Mouse (Mus musculus): ENCODE measurements around the gene Nmt1. TPM values are rescaled to one million over a fixed set of nuclear protein-coding genes. Genes with fewer than 3 reads are reported as not detected.
A peak's percentile ranks its signal among the peaks of the same experiment; 100 is the strongest.

Nmt1 gene
- polyA plus RNA-seq, 1 experiment from 2014 or later = 63.6 TPM

GRCm38 (mm10) chr11:103102725-103103349 is 74.8 kb downstream of the Nmt1 start:
- no peaks in the 10 kb centered on the region for H3K36me3 ChIP-seq (ENCODE audit: control insufficient read depth, insufficient read depth, low read length)
- peak overlapping the region; percentile 60 for H3K4me3 ChIP-seq (ENCODE audit: low read length)
- 1% methylated on average over 35 of the region's 35 CpGs for WGBS
- H3K9me3 ChIP-seq (ENCODE audit: control insufficient read depth, low read length) = no peaks in the 10 kb centered on the region
- H3K27ac ChIP-seq (ENCODE audit: low read depth, low read length) = no peak overlapping the region
- peaks cover 39% of the 10 kb centered on the region for H3K4me1 ChIP-seq (ENCODE audit: control insufficient read depth, insufficient read depth, low read length)
- peak overlapping the region; percentile 42 for H3K9ac ChIP-seq (ENCODE audit: low read depth, low read length)
- no peaks in the 10 kb centered on the region; the same call in 1 of the 2 replicates for H3K27me3 ChIP-seq (ENCODE audit: control insufficient read depth, insufficient read depth, low read length)
- ATAC-seq (ENCODE audit: low FRiP score, low TSS enrichment) = peak; percentile 88
- peak overlapping the region; percentile 86 for H3K4me2 ChIP-seq (replicated peaks; ENCODE audit: low read depth, low read length)

GRCm38 (mm10) chr11:103103621-103104020 is 75.6 kb downstream of the Nmt1 start:
- H3K4me2 ChIP-seq (replicated peaks; ENCODE audit: low read depth, low read length) = peak overlapping the region; percentile 86
- no peak overlapping the region for H3K9ac ChIP-seq (ENCODE audit: low read depth, low read length)
- ATAC-seq (ENCODE audit: low FRiP score, low TSS enrichment) = no peak
- no peaks in the 10 kb centered on the region for H3K36me3 ChIP-seq (ENCODE audit: control insufficient read depth, insufficient read depth, low read length)
- peaks cover 35% of the 10 kb centered on the region for H3K4me1 ChIP-seq (ENCODE audit: control insufficient read depth, insufficient read depth, low read length)
- H3K4me3 ChIP-seq (ENCODE audit: low read length) = peak overlapping the region; percentile 60; the same call in 1 of the 2 replicates
- H3K27ac ChIP-seq (ENCODE audit: low read depth, low read length) = no peak overlapping the region
- H3K27me3 ChIP-seq (ENCODE audit: control insufficient read depth, insufficient read depth, low read length) = no peaks in the 10 kb centered on the region; the same call in 1 of the 2 replicates
- no peaks in the 10 kb centered on the region for H3K9me3 ChIP-seq (ENCODE audit: control insufficient read depth, low read length)
- WGBS = 61% methylated on average over 8 of the region's 8 CpGs

DNA sequence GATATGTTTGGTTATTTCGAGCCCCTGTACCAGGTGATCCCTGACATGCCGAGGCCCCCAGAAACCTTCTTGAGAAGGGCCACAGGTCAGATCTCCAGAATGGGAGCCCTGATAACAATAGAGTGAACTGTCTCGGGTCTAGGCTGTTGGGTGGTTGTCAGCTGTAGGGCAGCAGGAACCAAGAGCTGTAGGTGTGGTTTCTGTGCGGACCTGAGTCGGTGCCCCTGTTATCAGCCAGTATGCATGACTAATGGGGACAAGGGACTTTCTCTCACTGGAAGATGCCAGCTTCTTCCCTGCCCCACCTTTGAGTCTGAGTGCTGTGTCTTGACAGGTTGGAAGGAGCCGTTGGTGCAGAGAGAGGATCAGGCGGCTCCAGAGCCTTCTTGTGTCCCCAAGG is 76.5 kb downstream of the Nmt1 start:
- Histone ChIP-seq H3K9me3 (ENCODE audit: control insufficient read depth, low read length) (no peaks in the 10 kb centered on the region), H3K9ac (ENCODE audit: low read depth, low read length) (peak overlapping the region; percentile 29; the same call in 1 of the 2 replicates), H3K36me3 (ENCODE audit: control insufficient read depth, insufficient read depth, low read length) (no peaks in the 10 kb centered on the region), H3K4me3 (ENCODE audit: low read length) (no peak overlapping the region), H3K4me2 (replicated peaks; ENCODE audit: low read depth, low read length) (no peak overlapping the region), H3K27ac (ENCODE audit: low read depth, low read length) (no peak overlapping the region), H3K4me1 (ENCODE audit: control insufficient read depth, insufficient read depth, low read length) (peaks cover 29% of the 10 kb centered on the region), H3K27me3 (ENCODE audit: control insufficient read depth, insufficient read depth, low read length) (no peaks in the 10 kb centered on the region; the same call in 1 of the 2 replicates)
- WGBS = 79% methylated on average over 7 of the region's 7 CpGs
- ATAC-seq (ENCODE audit: low FRiP score, low TSS enrichment) = no peak

- no peaks in the 10 kb centered on the region for H3K9me3 ChIP-seq (ENCODE audit: control insufficient read depth, low read length)
- no peaks in the 10 kb centered on the region for H3K36me3 ChIP-seq (ENCODE audit: control insufficient read depth, insufficient read depth, low read length)
- H3K27ac ChIP-seq (ENCODE audit: low read depth, low read length) = no peak overlapping the region
- no peak overlapping the region for H3K4me2 ChIP-seq (replicated peaks; ENCODE audit: low read depth, low read length)
- H3K4me1 ChIP-seq (ENCODE audit: control insufficient read depth, insufficient read depth, low read length) = peaks cover 21% of the 10 kb centered on the region
- 0 out of 2 replicates have a peak overlapping the region, but pooled peaks have one; percentile 29 for H3K9ac ChIP-seq (ENCODE audit: low read depth, low read length)
- no peaks in the 10 kb centered on the region; the same call in 1 of the 2 replicates for H3K27me3 ChIP-seq (ENCODE audit: control insufficient read depth, insufficient read depth, low read length)
- no peak for ATAC-seq (ENCODE audit: low FRiP score, low TSS enrichment)
- WGBS = 46% methylated on average over 14 of the region's 14 CpGs
- no peak overlapping the region for H3K4me3 ChIP-seq (ENCODE audit: low read length)
Observed at GRCm38 (mm10) chr11:103105180-103105725, 77.3 kb downstream of the Nmt1 start.

GRCm38 (mm10) chr11:103105810-103106209 is 77.8 kb downstream of the Nmt1 start:
- 85% methylated on average over 6 of the region's 6 CpGs for WGBS
- Histone ChIP-seq H3K27me3 (ENCODE audit: control insufficient read depth, insufficient read depth, low read length) (no peaks in the 10 kb centered on the region; the same call in 1 of the 2 replicates), H3K36me3 (ENCODE audit: control insufficient read depth, insufficient read depth, low read length) (no peaks in the 10 kb centered on the region)

DNA sequence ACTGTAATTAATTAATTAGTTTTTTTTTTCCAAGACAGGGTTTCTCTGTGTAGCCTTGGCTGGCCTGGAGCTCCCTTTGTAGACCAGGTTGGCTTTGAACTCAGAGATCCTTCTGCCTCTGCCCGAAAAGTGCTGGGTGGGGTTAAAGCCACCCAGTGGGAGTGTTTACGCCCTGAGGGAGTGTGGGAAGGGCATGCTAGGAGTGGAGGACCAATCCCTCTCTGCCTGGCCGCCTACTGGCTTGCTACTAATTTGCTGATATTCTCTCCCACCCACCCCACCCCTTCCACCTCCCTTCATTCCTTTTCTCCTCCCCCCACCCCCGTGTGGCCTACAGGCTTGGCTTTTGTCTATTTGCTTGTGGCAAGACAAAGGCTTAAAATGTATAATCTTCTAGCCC is 78.4 kb downstream of the Nmt1 start:
- H3K4me1 ChIP-seq (ENCODE audit: control insufficient read depth, insufficient read depth, low read length) = peaks cover 15% of the 10 kb centered on the region; the same call in 1 of the 2 replicates
- no peak for ATAC-seq (ENCODE audit: low FRiP score, low TSS enrichment)
- no peaks in the 10 kb centered on the region for H3K36me3 ChIP-seq (ENCODE audit: control insufficient read depth, insufficient read depth, low read length)
- no peak overlapping the region for H3K9ac ChIP-seq (ENCODE audit: low read depth, low read length)
- no peaks in the 10 kb centered on the region for H3K9me3 ChIP-seq (ENCODE audit: control insufficient read depth, low read length)
- no peaks in the 10 kb centered on the region for H3K27me3 ChIP-seq (ENCODE audit: control insufficient read depth, insufficient read depth, low read length)
- no peak overlapping the region for H3K4me2 ChIP-seq (replicated peaks; ENCODE audit: low read depth, low read length)
- no peak overlapping the region for H3K4me3 ChIP-seq (ENCODE audit: low read length)
- WGBS = 75% methylated on average over 4 of the region's 4 CpGs
- no peak overlapping the region for H3K27ac ChIP-seq (ENCODE audit: low read depth, low read length)

More at GRCm38 (mm10) chr11:103105810-103106209, 77.8 kb downstream of the Nmt1 start:
- no peak overlapping the region for H3K4me3 ChIP-seq (ENCODE audit: low read length)
- peaks cover 17% of the 10 kb centered on the region; the same call in 1 of the 2 replicates for H3K4me1 ChIP-seq (ENCODE audit: control insufficient read depth, insufficient read depth, low read length)
- no peaks in the 10 kb centered on the region for H3K9me3 ChIP-seq (ENCODE audit: control insufficient read depth, low read length)
- no peak overlapping the region for H3K4me2 ChIP-seq (replicated peaks; ENCODE audit: low read depth, low read length)
- no peak overlapping the region for H3K9ac ChIP-seq (ENCODE audit: low read depth, low read length)
- no peak overlapping the region for H3K27ac ChIP-seq (ENCODE audit: low read depth, low read length)
- ATAC-seq (ENCODE audit: low FRiP score, low TSS enrichment) = no peak

GRCm38 (mm10) chr11:103111301-103111700 is 83.3 kb downstream of the Nmt1 start:
- 16% methylated on average over 10 of the region's 10 CpGs for WGBS
- ATAC-seq (ENCODE audit: low FRiP score, low TSS enrichment) = no peak
- peak overlapping the region; percentile 38 for H3K4me3 ChIP-seq (ENCODE audit: low read length)
- peak overlapping the region; percentile 56 for H3K9ac ChIP-seq (ENCODE audit: low read depth, low read length)
- H3K27ac ChIP-seq (ENCODE audit: low read depth, low read length) = no peak overlapping the region
- H3K9me3 ChIP-seq (ENCODE audit: control insufficient read depth, low read length) = no peaks in the 10 kb centered on the region
- H3K4me1 ChIP-seq (ENCODE audit: control insufficient read depth, insufficient read depth, low read length) = peaks cover 16% of the 10 kb centered on the region
- H3K4me2 ChIP-seq (replicated peaks; ENCODE audit: low read depth, low read length) = peak overlapping the region; percentile 68
- H3K27me3 ChIP-seq (ENCODE audit: control insufficient read depth, insufficient read depth, low read length) = no peaks in the 10 kb centered on the region
- H3K36me3 ChIP-seq (ENCODE audit: control insufficient read depth, insufficient read depth, low read length) = no peaks in the 10 kb centered on the region

GRCm38 (mm10) chr11:103111881-103112551 is 84.0 kb downstream of the Nmt1 start:
- 1% methylated on average over 28 of the region's 28 CpGs for WGBS

More at GRCm38 (mm10) chr11:103111881-103112551, 84.0 kb downstream of the Nmt1 start:
- H3K4me3 ChIP-seq (ENCODE audit: low read length) = peak overlapping the region; percentile 38
- H3K4me1 ChIP-seq (ENCODE audit: control insufficient read depth, insufficient read depth, low read length) = peaks cover 16% of the 10 kb centered on the region
- no peaks in the 10 kb centered on the region for H3K27me3 ChIP-seq (ENCODE audit: control insufficient read depth, insufficient read depth, low read length)
- H3K27ac ChIP-seq (ENCODE audit: low read depth, low read length) = 0 out of 2 replicates have a peak overlapping the region, but pooled peaks have one; percentile 18
- H3K36me3 ChIP-seq (ENCODE audit: control insufficient read depth, insufficient read depth, low read length) = no peaks in the 10 kb centered on the region
- ATAC-seq (ENCODE audit: low FRiP score, low TSS enrichment) = 0 out of 2 replicates have a peak, but pooled peaks have one; percentile 18
- peak overlapping the region; percentile 56 for H3K9ac ChIP-seq (ENCODE audit: low read depth, low read length)
- H3K9me3 ChIP-seq (ENCODE audit: control insufficient read depth, low read length) = no peaks in the 10 kb centered on the region
- peak overlapping the region; percentile 68 for H3K4me2 ChIP-seq (replicated peaks; ENCODE audit: low read depth, low read length)

Measured in kidney, embryonic 14.5 days (tissue).